Mouse (Mus musculus) adipocyte (in vitro differentiated cells): ENCODE results near the gene Olfr311.

Source experiments
- DNase-seq: peaks from one replicate; pipeline ENCODE4 v3.0.0-alpha.2; 2016; ENCODE audit warnings: low spot score

Olfr311 gene

DNA sequence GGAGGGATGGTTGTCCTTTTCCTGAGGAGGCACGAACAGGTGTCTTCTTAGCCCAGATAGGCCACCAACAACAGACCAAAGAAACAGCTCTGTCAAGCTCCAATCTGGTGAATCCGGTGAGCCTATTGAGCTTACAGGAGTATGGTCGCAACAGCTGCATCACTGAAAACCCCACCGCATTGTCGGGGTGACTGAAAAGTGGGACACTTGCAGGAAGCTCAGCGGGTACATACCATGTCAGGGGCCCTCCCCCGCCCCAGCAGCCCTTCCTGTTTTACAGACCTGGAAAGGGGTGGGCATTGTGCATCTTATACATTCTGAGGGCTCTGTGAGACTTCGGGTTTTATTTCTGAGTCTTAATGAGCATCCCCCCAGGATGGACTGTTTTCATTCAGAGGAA lies 44.7 kb downstream of the Olfr311 start:
- no peak for DNase-seq

DNA sequence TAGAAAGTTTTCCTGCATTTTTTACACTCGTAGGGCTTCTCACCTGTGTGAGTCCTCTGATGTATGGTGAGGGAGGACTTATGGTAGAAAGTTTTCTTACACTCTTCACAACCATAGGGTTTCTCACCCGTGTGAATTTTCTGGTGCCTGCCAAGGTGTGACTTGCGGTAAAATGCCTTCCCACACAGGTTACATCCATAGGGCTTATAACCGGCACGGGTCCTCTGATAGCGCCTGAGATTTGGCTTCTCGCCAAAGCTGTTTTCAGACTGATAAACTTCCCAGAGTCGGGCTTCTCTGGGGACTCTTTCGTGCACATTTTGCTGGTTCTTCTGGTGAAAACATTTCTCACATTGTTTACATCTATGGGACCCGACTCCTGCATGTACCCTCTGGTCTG lies 51.5 kb downstream of the Olfr311 start:
- DNase-seq = no peak
